Mouse (Mus musculus): ENCODE data around the gene Dppa5a. TPM values are rescaled to one million over a fixed set of nuclear protein-coding genes. Genes with fewer than 3 reads are reported as not detected.
A peak's percentile ranks its signal among the peaks of the same experiment; 100 is the strongest.
"Not testable (repeated sequence)": the region's sequence is repeated elsewhere in the genome, so short reads cannot be mapped to it uniquely, and the experiment has no call there.

Gene Dppa5a
- polyA plus RNA-seq (2014; fragmentation: Nextera tagmentation; extraction: Ambion mirVana) = 0.33 TPM in 1 of 2 replicates, not detected in the other

DNA sequence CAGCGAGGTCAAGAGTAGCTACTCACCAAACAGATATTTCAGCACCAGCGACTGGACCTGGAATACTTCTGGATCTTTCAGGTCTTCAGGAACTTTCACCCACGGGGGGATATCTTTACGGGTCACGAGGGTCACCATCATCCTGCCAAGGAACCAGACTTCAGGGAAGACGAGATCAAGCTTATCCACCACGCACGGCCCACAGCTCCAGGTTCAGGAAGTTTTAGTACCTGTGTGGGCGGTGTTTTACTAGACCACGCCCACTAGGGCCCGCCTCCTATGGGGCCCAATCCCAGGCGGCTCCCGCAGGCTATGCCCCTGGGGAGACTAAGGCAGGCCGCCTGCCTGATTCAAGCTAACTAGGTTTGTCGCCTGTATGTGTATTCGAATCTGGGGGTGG, at the start of gene Dppa5a:
Dppa5a (minus strand) TSS at position 219 of the 400 bp plus-strand sequence.
- H3K4me2 ChIP-seq (ENCODE audit: low read depth, severe bottlenecking); H3K27ac ChIP-seq (replicated peaks; ENCODE audit: low read depth, low read length); DNase-seq (ENCODE audit: low spot score); H3K4me1 ChIP-seq (ENCODE audit: control insufficient read depth, insufficient read depth, low read length); H3K4me3 ChIP-seq (ENCODE audit: low read depth, low read length); H3K36me3 ChIP-seq (ENCODE audit: control insufficient read depth, insufficient read depth, low read length); ATAC-seq (ENCODE audit: insufficient number of reproducible peaks, low FRiP score, low TSS enrichment, low read depth); H3K9ac ChIP-seq (ENCODE audit: low read length); H3K9me3 ChIP-seq (ENCODE audit: control insufficient read depth, low read length); H3K27me3 ChIP-seq (ENCODE audit: control insufficient read depth, insufficient read depth, low read length): not testable (repeated sequence)
- WGBS = 94% methylated on average over 16 of the region's 16 CpGs

DNA sequence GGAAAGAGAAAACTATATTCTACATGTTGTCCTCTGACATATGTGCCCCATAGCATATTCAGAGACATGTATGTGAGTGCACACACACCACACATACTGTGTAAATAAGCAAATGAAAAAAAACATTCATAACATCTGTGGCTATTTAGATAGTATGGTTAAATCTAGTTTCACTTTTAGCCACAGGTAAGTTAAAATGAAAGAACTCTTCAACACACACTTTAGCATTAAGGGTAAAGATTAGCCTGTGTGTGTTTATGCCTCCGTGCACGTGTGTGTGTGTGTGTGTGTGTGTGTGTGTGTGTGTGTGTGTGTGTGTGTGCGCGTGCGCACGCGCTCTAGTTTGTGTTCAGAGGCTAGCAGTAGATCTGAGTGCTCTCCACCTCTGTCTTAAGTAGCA, 33.6 kb upstream of the Dppa5a start:
- Histone ChIP-seq H3K9me3 (ENCODE audit: control insufficient read depth, low read length) (no peaks in the 10 kb centered on the region), H3K9ac (ENCODE audit: low read length) (no peak overlapping the region), H3K27ac (replicated peaks; ENCODE audit: low read depth, low read length) (no peak overlapping the region), H3K4me1 (ENCODE audit: control insufficient read depth, insufficient read depth, low read length) (no peaks in the 10 kb centered on the region), H3K27me3 (ENCODE audit: control insufficient read depth, insufficient read depth, low read length) (peaks cover 7% of the 10 kb centered on the region), H3K36me3 (ENCODE audit: control insufficient read depth, insufficient read depth, low read length) (no peaks in the 10 kb centered on the region), H3K4me3 (ENCODE audit: low read depth, low read length) (no peak overlapping the region), H3K4me2 (ENCODE audit: low read depth, severe bottlenecking) (no peak overlapping the region)
- 90% methylated on average over 7 of the region's 7 CpGs for WGBS
- DNase-seq (ENCODE audit: low spot score) = no peak
- no peak for ATAC-seq (ENCODE audit: insufficient number of reproducible peaks, low FRiP score, low TSS enrichment, low read depth)

DNA sequence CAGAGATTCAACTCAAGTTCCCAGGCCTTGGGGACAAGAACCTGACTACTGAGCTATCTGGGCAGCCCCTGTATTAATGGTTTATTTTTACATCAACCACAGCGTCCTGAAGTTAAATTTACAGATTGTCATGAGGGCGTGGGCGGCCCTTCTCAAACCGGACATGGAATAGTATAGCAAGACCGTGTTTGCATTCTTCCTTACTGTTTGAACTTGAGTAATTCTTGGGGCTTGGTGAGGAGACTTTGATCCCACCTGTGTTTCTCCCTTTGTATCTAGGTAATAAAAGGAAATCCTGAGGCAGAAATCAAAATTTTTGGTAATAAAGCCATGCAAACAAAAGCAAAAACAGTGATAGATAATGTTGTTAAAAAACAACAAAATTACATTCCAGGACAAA, 32.6 kb upstream of the Dppa5a start:
- no peak overlapping the region for H3K27ac ChIP-seq (replicated peaks; ENCODE audit: low read depth, low read length)
- H3K4me1 ChIP-seq (ENCODE audit: control insufficient read depth, insufficient read depth, low read length) = no peaks in the 10 kb centered on the region
- DNase-seq (ENCODE audit: low spot score) (no peak), ATAC-seq (ENCODE audit: insufficient number of reproducible peaks, low FRiP score, low TSS enrichment, low read depth) (no peak)
- no peak overlapping the region for H3K9ac ChIP-seq (ENCODE audit: low read length)
- peaks cover 17% of the 10 kb centered on the region for H3K27me3 ChIP-seq (ENCODE audit: control insufficient read depth, insufficient read depth, low read length)
- no peaks in the 10 kb centered on the region for H3K9me3 ChIP-seq (ENCODE audit: control insufficient read depth, low read length)
- no peak overlapping the region for H3K4me3 ChIP-seq (ENCODE audit: low read depth, low read length)
- H3K36me3 ChIP-seq (ENCODE audit: control insufficient read depth, insufficient read depth, low read length) = no peaks in the 10 kb centered on the region
- 85% methylated on average over 5 of the region's 5 CpGs for WGBS
- H3K4me2 ChIP-seq (ENCODE audit: low read depth, severe bottlenecking) = no peak overlapping the region

DNA sequence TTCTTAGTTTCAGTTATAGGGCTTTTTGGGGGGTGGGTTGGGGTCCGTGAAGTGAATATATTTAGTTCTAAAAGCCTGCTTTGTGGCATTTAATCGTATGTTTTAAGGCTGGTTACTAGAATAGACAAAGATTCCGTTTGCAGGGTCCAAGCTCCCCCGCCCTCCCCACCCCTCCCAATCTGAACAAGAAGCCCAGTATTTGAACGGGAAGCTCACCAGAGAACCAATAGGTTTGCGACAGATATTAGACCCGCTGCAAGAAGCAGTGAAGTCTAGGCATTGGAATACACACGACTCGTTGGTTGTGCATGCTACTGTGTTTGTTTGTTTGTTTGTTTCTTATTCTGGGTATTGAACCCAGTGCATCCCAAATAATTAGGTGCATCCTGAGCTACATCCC, 28.5 kb upstream of the Dppa5a start:
- Histone ChIP-seq H3K36me3 (ENCODE audit: control insufficient read depth, insufficient read depth, low read length) (no peaks in the 10 kb centered on the region), H3K4me3 (ENCODE audit: low read depth, low read length) (no peak overlapping the region; the same call in 1 of the 2 replicates), H3K9me3 (ENCODE audit: control insufficient read depth, low read length) (no peaks in the 10 kb centered on the region), H3K4me1 (ENCODE audit: control insufficient read depth, insufficient read depth, low read length) (no peaks in the 10 kb centered on the region), H3K27me3 (ENCODE audit: control insufficient read depth, insufficient read depth, low read length) (peaks cover 37% of the 10 kb centered on the region), H3K27ac (replicated peaks; ENCODE audit: low read depth, low read length) (no peak overlapping the region), H3K9ac (ENCODE audit: low read length) (no peak overlapping the region; the same call in 1 of the 2 replicates), H3K4me2 (ENCODE audit: low read depth, severe bottlenecking) (no peak overlapping the region; the same call in 1 of the 2 replicates)
- ATAC-seq (ENCODE audit: insufficient number of reproducible peaks, low FRiP score, low TSS enrichment, low read depth) = no peak
- WGBS = 63% methylated on average over 9 of the region's 9 CpGs
- no peak for DNase-seq (ENCODE audit: low spot score)

DNA sequence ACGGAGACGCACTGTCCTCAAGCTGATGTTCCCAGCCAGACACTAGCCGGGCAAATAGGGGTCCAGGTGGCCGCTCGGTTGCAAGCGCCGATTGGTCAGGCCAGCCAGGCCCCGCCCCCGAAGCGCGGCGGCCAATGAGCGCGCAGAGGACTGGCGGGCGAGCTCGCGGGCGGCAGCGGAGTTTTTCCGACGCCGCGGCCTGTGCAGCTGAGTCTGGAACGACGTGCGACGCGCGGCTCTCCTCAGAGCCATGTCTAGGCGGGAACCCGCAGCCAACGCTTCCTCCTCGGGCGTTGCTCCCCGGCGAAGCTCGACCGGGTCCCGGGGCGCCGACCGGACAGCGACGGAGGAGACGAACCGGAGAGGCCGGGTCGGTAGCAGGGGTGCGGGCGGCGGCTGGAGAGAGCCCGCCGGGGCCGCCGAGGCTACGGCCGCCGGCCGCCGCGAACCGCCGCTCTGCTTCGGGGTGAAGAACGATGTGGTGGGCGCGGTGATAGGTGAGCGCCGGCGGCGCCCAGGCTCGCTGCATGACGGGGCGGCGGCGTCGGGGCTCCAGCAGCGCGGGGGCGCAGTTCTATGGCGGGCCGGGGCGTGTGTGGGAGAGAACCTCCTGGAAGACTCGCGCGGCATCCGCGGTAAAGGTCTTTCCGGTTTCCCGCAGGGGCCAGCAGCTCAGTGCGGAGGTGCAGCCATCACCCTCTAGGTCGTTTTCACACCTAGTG, 27.8 kb upstream of the Dppa5a start, which contains the start of gene Ddx43:
Ddx43 (plus strand) TSS at position 148 of the 722 bp plus-strand sequence.
- no peaks in the 10 kb centered on the region for H3K4me1 ChIP-seq (ENCODE audit: control insufficient read depth, insufficient read depth, low read length)
- no peak within 1 kb of the TSS for H3K27ac ChIP-seq (replicated peaks; ENCODE audit: low read depth, low read length)
- H3K27me3 ChIP-seq (ENCODE audit: control insufficient read depth, insufficient read depth, low read length) = peaks cover 37% of the 10 kb centered on the region
- ATAC-seq (ENCODE audit: insufficient number of reproducible peaks, low FRiP score, low TSS enrichment, low read depth) = peak; percentile 86
- H3K4me2 ChIP-seq (ENCODE audit: low read depth, severe bottlenecking) = peak within 1 kb of the TSS; percentile 51
- no peak within 1 kb of the TSS; the same call in 1 of the 2 replicates for H3K9ac ChIP-seq (ENCODE audit: low read length)
- DNase-seq (ENCODE audit: low spot score) = peak; percentile 79
- peak within 1 kb of the TSS; percentile 33 for H3K4me3 ChIP-seq (ENCODE audit: low read depth, low read length)
- H3K36me3 ChIP-seq (ENCODE audit: control insufficient read depth, insufficient read depth, low read length) = no peaks in the 10 kb centered on the region
- WGBS = 4% methylated on average over 87 of the region's 93 CpGs
- no peaks in the 10 kb centered on the region for H3K9me3 ChIP-seq (ENCODE audit: control insufficient read depth, low read length)

DNA sequence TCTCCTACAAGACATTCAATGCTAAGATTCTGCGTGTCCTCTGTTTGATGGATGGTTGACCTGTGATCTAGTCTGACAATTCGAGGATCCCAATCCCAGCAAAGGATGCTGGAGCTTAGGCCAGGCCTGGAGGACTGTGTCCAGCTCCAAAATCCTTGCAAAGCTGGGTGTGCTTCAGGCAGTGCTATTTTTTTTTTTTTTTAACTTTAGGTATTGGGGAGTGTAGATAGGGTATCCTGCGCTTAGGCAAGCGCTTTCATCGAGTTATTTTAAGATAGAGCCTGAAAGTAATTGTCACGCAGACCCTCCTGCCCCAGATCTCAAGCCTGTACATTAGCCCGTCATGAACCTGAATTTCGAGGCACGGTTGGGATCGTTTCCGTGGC, 27.3 kb upstream of the Dppa5a start:
- H3K36me3 ChIP-seq (ENCODE audit: control insufficient read depth, insufficient read depth, low read length) = no peaks in the 10 kb centered on the region
- peak overlapping the region; percentile 33 for H3K4me3 ChIP-seq (ENCODE audit: low read depth, low read length)
- DNase-seq (ENCODE audit: low spot score) (no peak), ATAC-seq (ENCODE audit: insufficient number of reproducible peaks, low FRiP score, low TSS enrichment, low read depth) (no peak)
- no peaks in the 10 kb centered on the region for H3K4me1 ChIP-seq (ENCODE audit: control insufficient read depth, insufficient read depth, low read length)
- H3K4me2 ChIP-seq (ENCODE audit: low read depth, severe bottlenecking) = no peak overlapping the region; the same call in 1 of the 2 replicates
- no peaks in the 10 kb centered on the region for H3K9me3 ChIP-seq (ENCODE audit: control insufficient read depth, low read length)
- 29% methylated on average over 11 of the region's 11 CpGs for WGBS
- peaks cover 37% of the 10 kb centered on the region for H3K27me3 ChIP-seq (ENCODE audit: control insufficient read depth, insufficient read depth, low read length)
- H3K9ac ChIP-seq (ENCODE audit: low read length) = no peak overlapping the region
- no peak overlapping the region for H3K27ac ChIP-seq (replicated peaks; ENCODE audit: low read depth, low read length)

DNA sequence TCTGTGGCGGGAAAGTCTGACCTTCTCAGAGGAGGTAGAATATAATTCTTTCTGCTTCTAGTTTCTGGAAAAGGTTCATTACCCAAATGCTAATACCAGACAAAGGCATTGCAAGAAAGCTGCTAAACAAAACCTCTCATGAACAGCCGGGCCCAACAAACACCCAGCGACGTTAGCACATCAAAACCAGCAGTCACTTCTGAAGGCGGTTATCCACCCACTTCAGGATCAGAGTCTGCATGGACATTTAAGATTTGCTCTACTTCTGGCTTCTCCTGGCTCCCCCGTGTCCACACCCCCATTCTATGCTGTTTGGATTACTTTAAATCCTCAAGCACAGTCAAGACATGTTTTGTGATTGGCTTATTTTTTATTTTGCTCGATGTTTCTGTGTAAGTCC, 26.6 kb upstream of the Dppa5a start:
- H3K27me3 ChIP-seq (ENCODE audit: control insufficient read depth, insufficient read depth, low read length) = peaks cover 37% of the 10 kb centered on the region
- H3K36me3 ChIP-seq (ENCODE audit: control insufficient read depth, insufficient read depth, low read length) = no peaks in the 10 kb centered on the region
- no peak overlapping the region for H3K4me2 ChIP-seq (ENCODE audit: low read depth, severe bottlenecking)
- H3K4me1 ChIP-seq (ENCODE audit: control insufficient read depth, insufficient read depth, low read length) = no peaks in the 10 kb centered on the region
- no peaks in the 10 kb centered on the region for H3K9me3 ChIP-seq (ENCODE audit: control insufficient read depth, low read length)
- 60% methylated on average over 7 of the region's 7 CpGs for WGBS
- H3K27ac ChIP-seq (replicated peaks; ENCODE audit: low read depth, low read length) = no peak overlapping the region
- H3K9ac ChIP-seq (ENCODE audit: low read length) = no peak overlapping the region
- ATAC-seq (ENCODE audit: insufficient number of reproducible peaks, low FRiP score, low TSS enrichment, low read depth) (no peak), DNase-seq (ENCODE audit: low spot score) (no peak)
- H3K4me3 ChIP-seq (ENCODE audit: low read depth, low read length) = no peak overlapping the region

DNA sequence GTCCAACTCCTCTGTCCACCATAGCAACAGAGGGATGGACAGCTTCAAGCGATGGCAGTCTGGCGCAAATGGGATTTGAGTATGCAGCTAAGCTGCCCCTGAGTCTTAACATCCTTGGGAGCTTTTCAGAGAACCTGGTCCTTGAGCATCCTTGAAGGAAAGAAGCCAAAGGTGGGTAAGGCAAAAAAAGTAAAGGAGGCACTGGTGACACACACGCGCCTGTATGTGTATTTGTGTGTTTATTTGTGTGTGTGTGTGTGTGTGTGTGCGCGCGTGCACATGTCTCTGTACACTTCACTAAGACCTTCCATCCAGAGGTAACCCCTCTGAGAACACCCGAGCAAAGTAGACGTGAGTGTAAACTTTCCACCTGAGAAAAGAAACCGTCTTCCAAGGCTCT, 25.8 kb upstream of the Dppa5a start:
- peaks cover 37% of the 10 kb centered on the region for H3K27me3 ChIP-seq (ENCODE audit: control insufficient read depth, insufficient read depth, low read length)
- WGBS = 80% methylated on average over 10 of the region's 10 CpGs

More for the DNA sequence above, 25.8 kb upstream of the Dppa5a start:
- Histone ChIP-seq H3K36me3 (ENCODE audit: control insufficient read depth, insufficient read depth, low read length) (no peaks in the 10 kb centered on the region), H3K9me3 (ENCODE audit: control insufficient read depth, low read length) (no peaks in the 10 kb centered on the region), H3K4me3 (ENCODE audit: low read depth, low read length) (no peak overlapping the region), H3K27ac (replicated peaks; ENCODE audit: low read depth, low read length) (no peak overlapping the region), H3K4me1 (ENCODE audit: control insufficient read depth, insufficient read depth, low read length) (no peaks in the 10 kb centered on the region), H3K4me2 (ENCODE audit: low read depth, severe bottlenecking) (no peak overlapping the region), H3K9ac (ENCODE audit: low read length) (no peak overlapping the region)
- no peak for ATAC-seq (ENCODE audit: insufficient number of reproducible peaks, low FRiP score, low TSS enrichment, low read depth)
- no peak for DNase-seq (ENCODE audit: low spot score)
